9 mouse cellular contexts compared by ENCODE assay signal in genomic region chr7:130681798-130682197, GRCm38 (mm10).
DNase-seq lines count a peak whose midpoint lies in the region; ATAC-seq and TF ChIP-seq lines count a peak whose summit lies in the region.
"Had no signal": no experiment of that assay in that cellular context is flagged by ENCODE, and none has a peak within 500 bp of the region (broad histone marks: within the 10 kb centered on the region; RNA-seq: fewer than 3 reads in every experiment).

No protein-coding gene starts in this region.

- H3K4me1 ChIP-seq in limb, embryonic 13.5 days: peaks cover 31% of the 10 kb centered on the region
- no peaks in the 10 kb centered on the region for H3K4me1 ChIP-seq in liver, postnatal 0 days (ENCODE audit: insufficient read depth)

- H3K27ac ChIP-seq in limb, embryonic 13.5 days: peak overlapping the region; percentile 49; the same call in 1 of the 2 replicates
- H3K27ac ChIP-seq in liver, postnatal 0 days (ENCODE audit: low read depth): no peak overlapping the region
- H3K27ac ChIP-seq: hindbrain, embryonic 15.5 days had no signal

- H3K36me3 ChIP-seq in limb, embryonic 13.5 days: no peaks in the 10 kb centered on the region
- H3K36me3 ChIP-seq in liver, postnatal 0 days (replicated peaks; ENCODE audit: insufficient read depth, low read length): no peaks in the 10 kb centered on the region
- H3K36me3 ChIP-seq: hindbrain, embryonic 15.5 days had no signal

- no peak for ATAC-seq in limb, embryonic 13.5 days (ENCODE audit: low FRiP score, low read depth)
- no peak for ATAC-seq in liver, postnatal 0 days

- H3K9ac ChIP-seq in limb, embryonic 13.5 days: 0 out of 2 replicates have a peak overlapping the region, but pooled peaks have one; percentile 19
- no peak overlapping the region for H3K9ac ChIP-seq in liver, postnatal 0 days (replicated peaks)
- H3K9ac ChIP-seq: hindbrain, embryonic 15.5 days had no signal

- no peaks in the 10 kb centered on the region for H3K9me3 ChIP-seq in limb, embryonic 13.5 days
- no peaks in the 10 kb centered on the region for H3K9me3 ChIP-seq in liver, postnatal 0 days (ENCODE audit: low read length)
- H3K9me3 ChIP-seq: hindbrain, embryonic 15.5 days had no signal

- no peak for TF ChIP-seq EP300 in liver, postnatal 0 days (IDR thresholded peaks at IDR 0.05; ENCODE audit: low read depth)

- no peak overlapping the region for H3K4me2 ChIP-seq in limb, embryonic 13.5 days (replicated peaks)
- no peak overlapping the region for H3K4me2 ChIP-seq in liver, postnatal 0 days (ENCODE audit: low read depth, low read length)
- H3K4me2 ChIP-seq: hindbrain, embryonic 15.5 days had no signal

- TF ChIP-seq CTCF in liver, postnatal 0 days (IDR thresholded peaks at IDR 0.05; ENCODE audit: low read depth): no peak

- DNase-seq in heart, adult 18-20 months: peak; percentile 68 to 70
- DNase-seq in heart, postnatal 25 days (ENCODE audit: low spot score): no peak
- DNase-seq in adipocyte (ENCODE audit: low spot score): peak; percentile 61
- peak; percentile 86 to 90 for DNase-seq in frontal cortex, adult 2 months (ENCODE audit: extremely low spot score in 1 of 2, low spot score in 1 of 2)
- DNase-seq in kidney, adult 9 months: peak; percentile 82
- DNase-seq in liver, postnatal 0 days: no peak
- no peak for DNase-seq in c-Kit-positive CD71-positive TER-119-positive erythroid progenitor cells, embryonic 14.5 days (ENCODE audit: low spot score)

- intact Hi-C loops in heart, postnatal 25 days (cut with DNase I): no loop called here

- no peaks in the 10 kb centered on the region for H3K27me3 ChIP-seq in limb, embryonic 13.5 days
- H3K27me3 ChIP-seq in liver, postnatal 0 days (ENCODE audit: insufficient read depth, low read length): no peaks in the 10 kb centered on the region
- H3K27me3 ChIP-seq: hindbrain, embryonic 15.5 days had no signal

- 66% methylated on average over 4 of the region's 4 CpGs for WGBS in limb, embryonic 13.5 days
- WGBS in liver, postnatal 0 days (ENCODE audit: insufficient replicate concordance): 71% methylated on average over 4 of the region's 4 CpGs

- no peak overlapping the region for H3K4me3 ChIP-seq in limb, embryonic 13.5 days
- no peak overlapping the region for H3K4me3 ChIP-seq in liver, postnatal 0 days (ENCODE audit: low read depth, low read length)
- H3K4me3 ChIP-seq: hindbrain, embryonic 15.5 days had no signal

Comparison
In these comparisons a context has a peak if more than half of its experiments do, and no peak if none do; other contexts are left out.
1. DNase-seq: peak in heart, adult 18-20 months (2 of 2), adipocyte (single experiment), frontal cortex, adult 2 months (2 of 2) and kidney, adult 9 months (single experiment); none in heart, postnatal 25 days (single experiment), liver, postnatal 0 days (single experiment) and c-Kit-positive CD71-positive TER-119-positive erythroid progenitor cells, embryonic 14.5 days (single experiment).